Mouse (Mus musculus) myocyte (in vitro differentiated cells): ENCODE data around the gene Spock1. TPM values are rescaled to one million over a fixed set of nuclear protein-coding genes. Genes with fewer than 3 reads are reported as not detected.
"Not testable (repeated sequence)": the region's sequence is repeated elsewhere in the genome, so short reads cannot be mapped to it uniquely, and the experiment has no call there.

Source experiments
- H3K27me3 ChIP-seq: one replicate; pipeline ENCODE4 v1.6.1; 2011; ENCODE audit not compliant: control insufficient read depth, insufficient read depth, insufficient read length
- H3K36me3 ChIP-seq: one replicate; pipeline ENCODE4 v1.6.1; 2011; ENCODE audit not compliant: control insufficient read depth, insufficient read depth
- H3K4me2 ChIP-seq: one replicate; pipeline ENCODE4 v1.6.1; 2011; ENCODE audit warnings: low read depth, control low read depth
- H3K4me3 ChIP-seq: one replicate; pipeline ENCODE4 v1.5.1; 2011; ENCODE audit warnings: mild to moderate bottlenecking, control low read depth, moderate library complexity
- H3K79me2 ChIP-seq: one replicate; pipeline ENCODE4 v1.6.1; 2011; ENCODE audit not compliant: control insufficient read depth, insufficient read depth
- H3ac ChIP-seq: one replicate; pipeline ENCODE4 v1.6.1; 2011; ENCODE audit not compliant: control insufficient read depth, insufficient read length
- CEBPB ChIP-seq: IDR thresholded peaks from 2 replicates; pipeline ENCODE4 v1.6.1; 2011; ENCODE audit warnings: mild to moderate bottlenecking, moderate library complexity; ENCODE audit not compliant: poor library complexity, insufficient read depth, severe bottlenecking
- E2F4 ChIP-seq: IDR thresholded peaks from one replicate; pipeline ENCODE4 v1.6.1; 2011; ENCODE audit warnings: mild to moderate bottlenecking, control low read depth, moderate library complexity; ENCODE audit not compliant: insufficient read depth
- MAX ChIP-seq: IDR thresholded peaks from one replicate; pipeline ENCODE4 v1.6.1; 2011; ENCODE audit warnings: low read depth, mild to moderate bottlenecking, control low read depth
- MYOD1 ChIP-seq, 3 experiments: IDR thresholded peaks; one replicate each; pipeline ENCODE4 v1.6.1; 2011; ENCODE audit warnings: control low read depth in 2 of 3, low read depth in 2 of 3, mild to moderate bottlenecking in 2 of 3, moderate library complexity in 1 of 3; ENCODE audit not compliant: insufficient read length in 2 of 3, control insufficient read depth in 1 of 3
- MYOG ChIP-seq, 3 experiments: IDR thresholded peaks; one replicate each; pipeline ENCODE4 v1.6.1; 2011; ENCODE audit warnings: control low read depth in 2 of 3, low read depth in 2 of 3, mild to moderate bottlenecking in 2 of 3; ENCODE audit not compliant: insufficient read length in 2 of 3, control insufficient read depth in 1 of 3, insufficient read depth in 1 of 3
- POLR2A ChIP-seq: IDR thresholded peaks from one replicate; pipeline ENCODE4 v1.6.1; 2011; ENCODE audit warnings: low read depth, mild to moderate bottlenecking, control low read depth, moderate library complexity; ENCODE audit not compliant: insufficient read length
- POLR2AphosphoS2 ChIP-seq: IDR thresholded peaks from one replicate; pipeline ENCODE4 v1.6.1; 2011; ENCODE audit warnings: low read depth, control low read depth; ENCODE audit not compliant: insufficient read length
- REST ChIP-seq: IDR thresholded peaks from one replicate; pipeline ENCODE4 v1.6.1; 2011; ENCODE audit warnings: mild to moderate bottlenecking, control low read depth, moderate library complexity; ENCODE audit not compliant: insufficient read depth, insufficient read length
- SRF ChIP-seq: IDR thresholded peaks from one replicate; pipeline ENCODE4 v1.6.1; 2011; ENCODE audit warnings: low read depth; ENCODE audit not compliant: control insufficient read depth, insufficient read length
- TCF12 ChIP-seq: IDR thresholded peaks from one replicate; pipeline ENCODE4 v1.6.1; 2011; ENCODE audit warnings: mild to moderate bottlenecking, control low read depth; ENCODE audit not compliant: poor library complexity, insufficient read depth, severe bottlenecking
- TCF3 ChIP-seq: IDR thresholded peaks from one replicate; pipeline ENCODE4 v1.6.1; 2011; ENCODE audit warnings: low read depth, control low read depth; ENCODE audit not compliant: insufficient read length
- USF1 ChIP-seq: IDR thresholded peaks from one replicate; pipeline ENCODE4 v1.6.1; 2011; ENCODE audit warnings: low read depth, mild to moderate bottlenecking, control low read depth, moderate library complexity
- polyA plus RNA-seq: library from polyadenylated mRNA; unstranded; fragments of >200 nt; fragmentation: generic; extraction: Trizol; gene quantifications from one replicate; pipeline ENCODE4 v1.2.1, GENCODE M21; 2012; ENCODE audit warnings: missing spikeins

Gene Spock1
- polyA plus RNA-seq, 1 experiment: 0.19 TPM

DNA sequence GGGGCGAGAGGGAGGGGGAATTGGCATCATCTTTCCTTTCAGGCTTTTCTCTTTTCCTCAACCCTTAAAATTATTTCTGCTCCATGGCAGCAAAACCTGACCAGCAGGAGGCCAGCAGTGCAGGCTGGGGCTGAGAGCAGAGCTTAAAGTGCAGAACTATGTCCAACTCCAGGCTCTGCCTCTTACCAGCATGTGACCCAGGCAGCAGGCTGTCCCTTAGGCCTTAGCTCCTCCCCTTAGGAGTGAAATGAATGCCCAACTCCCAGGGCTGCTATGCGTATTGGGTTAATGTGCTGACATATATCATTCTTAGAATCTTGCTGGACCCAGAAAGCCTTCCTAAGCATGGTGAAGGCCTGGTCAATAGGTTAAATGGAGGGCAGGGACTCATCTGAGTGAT, 434.1 kb downstream of the Spock1 start:
- H3ac ChIP-seq: no peak overlapping the region
- H3K36me3 ChIP-seq: no peaks in the 10 kb centered on the region
- H3K4me2 ChIP-seq: no peak overlapping the region
- H3K79me2 ChIP-seq: no peaks in the 10 kb centered on the region
- H3K4me3 ChIP-seq: no peak overlapping the region
- TF ChIP-seq SRF: no peak
- TF ChIP-seq MAX: no peak
- no peak for TF ChIP-seq USF1
- no peak for TF ChIP-seq TCF12
- no peak for TF ChIP-seq POLR2AphosphoS2
- no peak for TF ChIP-seq TCF3
- no peak for TF ChIP-seq CEBPB
- TF ChIP-seq MYOD1 (IDR thresholded peaks at IDR 0.05; ENCODE audit: control insufficient read depth in 1 of 3, insufficient read length in 2 of 3, low read depth in 2 of 3): no peak
- no peak for TF ChIP-seq MYOG (IDR thresholded peaks at IDR 0.05; ENCODE audit: control insufficient read depth in 1 of 3, insufficient read depth in 1 of 3, insufficient read length in 2 of 3, low read depth in 2 of 3)
- no peak for TF ChIP-seq REST
- no peak for TF ChIP-seq POLR2A
- no peak for TF ChIP-seq E2F4
- no peaks in the 10 kb centered on the region for H3K27me3 ChIP-seq

DNA sequence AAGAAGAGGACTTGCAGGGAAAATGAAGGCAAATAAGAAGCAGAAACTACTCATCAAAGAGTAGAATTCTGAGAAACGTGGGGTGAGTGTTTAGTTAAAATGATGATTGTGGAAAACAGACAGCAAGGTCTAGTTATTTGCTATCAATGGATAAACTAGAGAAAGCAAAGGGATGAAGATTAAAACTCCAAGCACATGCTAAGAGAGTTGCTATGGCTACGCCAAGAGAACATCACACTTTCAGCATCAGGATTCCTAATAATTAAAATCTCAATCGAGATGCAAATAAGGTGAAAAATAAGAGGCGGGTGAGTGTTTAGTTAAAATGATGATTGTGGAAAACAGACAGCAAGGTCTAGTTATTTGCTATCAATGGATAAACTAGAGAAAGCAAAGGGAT, 437.2 kb downstream of the Spock1 start:
- H3K4me3 ChIP-seq, H3K79me2 ChIP-seq, H3K4me2 ChIP-seq, H3ac ChIP-seq, H3K27me3 ChIP-seq, H3K36me3 ChIP-seq: not testable (repeated sequence)

DNA sequence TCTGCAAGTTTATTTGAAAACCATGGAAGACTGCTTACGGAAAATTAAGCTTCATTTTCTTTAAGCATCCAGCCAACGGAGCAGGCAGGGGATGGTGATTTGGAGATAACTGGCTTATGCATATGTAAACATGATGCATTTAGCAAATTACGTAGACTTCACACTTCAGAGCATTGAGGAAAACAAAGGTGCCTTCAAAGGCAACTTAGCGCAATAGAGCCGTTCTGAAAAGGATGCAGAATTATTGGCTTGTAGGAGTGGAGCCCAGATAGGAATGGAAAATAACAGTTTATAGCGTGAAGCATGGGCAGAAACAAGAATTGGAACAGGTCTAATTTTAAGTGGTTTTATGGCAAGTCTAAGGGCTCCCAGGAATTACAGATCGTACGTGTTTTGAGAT, 448.2 kb downstream of the Spock1 start:
- no peaks in the 10 kb centered on the region for H3K36me3 ChIP-seq
- H3ac ChIP-seq: no peak overlapping the region
- TF ChIP-seq SRF: no peak
- TF ChIP-seq REST: no peak
- TF ChIP-seq TCF3: no peak
- TF ChIP-seq POLR2AphosphoS2: no peak
- no peak for TF ChIP-seq E2F4
- TF ChIP-seq CEBPB: no peak
- no peak for TF ChIP-seq MYOD1 (IDR thresholded peaks at IDR 0.05; ENCODE audit: control insufficient read depth in 1 of 3, insufficient read length in 2 of 3, low read depth in 2 of 3)
- TF ChIP-seq USF1: no peak
- no peak for TF ChIP-seq TCF12
- no peak for TF ChIP-seq MAX
- no peak for TF ChIP-seq MYOG (IDR thresholded peaks at IDR 0.05; ENCODE audit: control insufficient read depth in 1 of 3, insufficient read depth in 1 of 3, insufficient read length in 2 of 3, low read depth in 2 of 3)
- TF ChIP-seq POLR2A: no peak
- no peaks in the 10 kb centered on the region for H3K79me2 ChIP-seq
- no peaks in the 10 kb centered on the region for H3K27me3 ChIP-seq
- H3K4me2 ChIP-seq: no peak overlapping the region
- no peak overlapping the region for H3K4me3 ChIP-seq

DNA sequence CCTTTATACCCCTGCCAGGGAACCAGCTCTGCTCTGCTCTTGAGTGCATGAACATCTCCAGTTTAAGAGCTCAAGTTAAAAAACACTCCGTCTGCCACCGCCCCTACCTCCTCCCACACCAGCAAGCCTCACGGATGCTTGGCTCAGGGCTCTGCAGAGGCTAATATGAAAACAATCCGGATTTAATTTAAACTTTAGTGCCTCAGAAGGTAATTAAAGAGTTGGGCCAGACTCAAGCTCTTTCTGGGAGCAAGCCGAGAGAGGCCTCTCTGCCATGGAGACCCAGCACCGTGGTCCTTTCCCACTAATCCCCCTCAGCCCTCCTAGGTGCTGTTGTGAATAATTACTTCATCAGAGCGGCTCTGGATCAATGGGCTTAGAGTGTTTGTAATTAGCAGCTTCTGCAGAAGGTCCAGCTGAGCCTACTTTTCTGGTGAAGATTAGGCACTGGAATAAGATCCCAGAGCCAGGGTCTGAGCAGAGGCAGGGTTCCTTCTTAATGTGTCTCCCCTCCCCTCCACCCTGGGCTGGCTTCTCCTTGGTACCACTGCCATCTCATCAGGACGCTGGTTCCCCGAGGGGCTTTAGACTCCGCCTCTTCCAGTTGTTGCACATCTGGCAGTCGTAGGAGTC, 457.8 kb downstream of the Spock1 start:
- no peaks in the 10 kb centered on the region for H3K36me3 ChIP-seq
- no peaks in the 10 kb centered on the region for H3K27me3 ChIP-seq
- TF ChIP-seq TCF12 (no peak), USF1 (no peak), MYOG (IDR thresholded peaks at IDR 0.05; ENCODE audit: control insufficient read depth in 1 of 3, insufficient read depth in 1 of 3, insufficient read length in 2 of 3, low read depth in 2 of 3) (no peak), SRF (no peak), POLR2AphosphoS2 (no peak), REST (no peak), CEBPB (no peak), MYOD1 (IDR thresholded peaks at IDR 0.05; ENCODE audit: control insufficient read depth in 1 of 3, insufficient read length in 2 of 3, low read depth in 2 of 3) (no peak)
- no peak overlapping the region for H3ac ChIP-seq
- no peak overlapping the region for H3K4me2 ChIP-seq
- no peak overlapping the region for H3K4me3 ChIP-seq
- no peaks in the 10 kb centered on the region for H3K79me2 ChIP-seq

DNA sequence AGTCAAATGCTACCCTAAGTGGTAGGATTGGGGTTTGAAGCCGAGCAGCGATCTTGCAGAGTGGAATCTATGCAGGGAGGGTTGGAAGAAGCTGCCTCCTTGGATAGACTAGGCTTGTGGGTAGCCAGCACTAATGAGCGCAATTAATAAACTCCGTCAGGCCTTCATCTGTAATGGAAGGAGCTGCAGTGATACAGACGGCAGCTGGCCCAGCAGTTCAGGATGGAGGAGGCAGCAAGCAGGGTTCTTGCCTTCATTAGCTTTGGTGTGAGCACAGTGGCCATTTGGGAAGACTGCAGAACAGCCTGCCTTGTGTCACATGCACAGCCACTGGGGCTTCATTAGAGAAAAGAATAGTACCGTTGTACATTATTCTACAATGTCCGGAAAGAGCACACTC, 459.2 kb downstream of the Spock1 start:
- Histone ChIP-seq H3K4me3 (no peak overlapping the region), H3K79me2 (no peaks in the 10 kb centered on the region)
- TF ChIP-seq USF1: no peak

More for the DNA sequence above, 459.2 kb downstream of the Spock1 start:
- Histone ChIP-seq H3ac (no peak overlapping the region), H3K4me2 (no peak overlapping the region), H3K36me3 (no peaks in the 10 kb centered on the region), H3K27me3 (no peaks in the 10 kb centered on the region)
